8 mouse cellular contexts compared by ENCODE assay signal in genomic region chr7:45062239-45062835, GRCm38 (mm10). TPM values are rescaled to one million over a fixed set of nuclear protein-coding genes. Genes with fewer than 3 reads are reported as not detected.
DNase-seq lines count a peak whose midpoint lies in the region; ATAC-seq and TF ChIP-seq lines count a peak whose summit lies in the region.

Gene Nosip, plus strand, starts transcription at chr7:45062429.
Gene Prrg2, minus strand, starts transcription at chr7:45062677.

- DNase-seq in ES-E14 (ENCODE audit: low read depth, low spot score) = peak; percentile 98
- DNase-seq in cerebellum, adult 11-12 months = peak; percentile 94
- peak; percentile 87 for DNase-seq in heart, postnatal 25 days (ENCODE audit: low spot score)
- DNase-seq in layer of hippocampus, adult 18-20 months (ENCODE audit: low spot score in 2 of 2) = peak; percentile 91 to 97
- DNase-seq in lung, adult 2 months = peak; percentile 89
- DNase-seq in thymus, adult 18-20 months = peak; percentile 87 to 94

- no peaks in the 10 kb centered on the region for H3K36me3 ChIP-seq in ES-E14 (ENCODE audit: control insufficient read depth, insufficient read depth, low read length, poor library complexity, severe bottlenecking)
- H3K36me3 ChIP-seq in forebrain, embryonic 15.5 days = no peaks in the 10 kb centered on the region

- H3K4me2 ChIP-seq in forebrain, embryonic 15.5 days (replicated peaks) = peak within 1 kb of the TSS; percentile 56

- peak within 1 kb of the TSS; percentile 80; the same call in 1 of the 2 replicates for H3K27ac ChIP-seq in ES-E14 (ENCODE audit: insufficient read depth, low read depth, low read length, poor library complexity, severe bottlenecking)
- H3K27ac ChIP-seq in forebrain, embryonic 15.5 days (replicated peaks) = peak within 1 kb of the TSS; percentile 96

- TF ChIP-seq CTCF in lung, adult 2 months (IDR thresholded peaks at IDR 0.05; ENCODE audit: insufficient read depth, low read length) = no peak

- peak within 1 kb of the TSS; percentile 88 for H3K9ac ChIP-seq in ES-E14 (ENCODE audit: insufficient read depth, low read depth, low read length, poor library complexity, severe bottlenecking)
- H3K9ac ChIP-seq in forebrain, embryonic 15.5 days (replicated peaks) = peak within 1 kb of the TSS; percentile 66

- no peaks in the 10 kb centered on the region for H3K27me3 ChIP-seq in forebrain, embryonic 15.5 days

- peak within 1 kb of the TSS; percentile 94 to 100 for H3K4me3 ChIP-seq in ES-E14 (ENCODE audit: insufficient read depth in 1 of 2, low read depth in 1 of 2, low read length in 2 of 2, poor library complexity in 1 of 2, severe bottlenecking in 1 of 2)
- H3K4me3 ChIP-seq in forebrain, embryonic 15.5 days = peak within 1 kb of the TSS; percentile 95
- peak within 1 kb of the TSS; percentile 99 for H3K4me3 ChIP-seq in lung, adult 2 months (replicated peaks; ENCODE audit: extremely low read depth, low read depth, low read length)

- no peaks in the 10 kb centered on the region for H3K9me3 ChIP-seq in ES-E14 (ENCODE audit: control insufficient read depth, insufficient read depth, low read depth, low read length)
- H3K9me3 ChIP-seq in forebrain, embryonic 15.5 days = no peaks in the 10 kb centered on the region

- WGBS in forebrain, embryonic 15.5 days = under 1% methylated on average over 31 of the region's 31 CpGs
- under 1% methylated on average over 31 of the region's 31 CpGs for WGBS in lung, adult 2 months

- in situ Hi-C loops in ES-E14 (cut with MboI; ENCODE audit: low sequenced_read_pairs in 2 of 2, unreplicated experiment in 2 of 2) = no loop called here

- ATAC-seq in forebrain, embryonic 15.5 days (replicated peaks) = peak; percentile 89
- peak; percentile 94 for ATAC-seq in neutrophil, adult 5-6 weeks (ENCODE audit: extremely low read depth, insufficient number of reproducible peaks, low FRiP score, poor library complexity, severe bottlenecking)

- H3K4me1 ChIP-seq in ES-E14 (ENCODE audit: control insufficient read depth in 2 of 2, insufficient read depth in 2 of 2, low read length in 2 of 2, poor library complexity in 1 of 2) = peaks cover 0 to 23% of the 10 kb centered on the region in 2 experiments; a peak in 3 of 4 replicates
- peaks cover 34% of the 10 kb centered on the region for H3K4me1 ChIP-seq in forebrain, embryonic 15.5 days
- H3K4me1 ChIP-seq in lung, adult 2 months (ENCODE audit: control insufficient read depth, insufficient read depth, low read length) = peaks cover 7% of the 10 kb centered on the region

- intact Hi-C loops in heart, postnatal 25 days (cut with DNase I) = no loop called here

- peak; percentile 87; the same call in 1 of the 2 replicates for TF ChIP-seq POLR2A in lung, adult 2 months (IDR thresholded peaks at IDR 0.05; ENCODE audit: borderline replicate concordance, extremely low read depth, low read depth, low read length)

TF ChIP-seq in ES-E14, 5 proteins besides CTCF, POLR2A, EP300 and RAD21:
- TF ChIP-seq MAFK (IDR thresholded peaks at IDR 0.05; ENCODE audit: insufficient read depth, low read depth, low read length) (no peak), HCFC1 (IDR thresholded peaks at IDR 0.05; ENCODE audit: borderline replicate concordance, insufficient read depth, low read length) (peak; percentile 91)

RNA-seq across cellular contexts. Expression of gene Nosip, which starts in this region (rescaled TPM):
- 94.2 and 106 TPM in 2 replicates for total RNA-seq in ES-E14 (2012; rRNA removed)
- 62.4 and 63.9 TPM in 2 replicates for polyA plus RNA-seq in forebrain, embryonic 15.5 days (2015; fragmentation: Nextera tagmentation; extraction: Ambion mirVana)
- total RNA-seq in heart, postnatal 25 days (2021) = 10 to 100 TPM; 25.7 to 27.8 TPM
- total RNA-seq in layer of hippocampus, adult 18-20 months (2021) = 10 to 100 TPM; 50.8 to 57.6 TPM
- 86.5 and 102 TPM in 2 replicates for polyA plus RNA-seq in lung, adult 2 months (2012; rRNA removed)
- total RNA-seq in neutrophil, adult 5-6 weeks (2017) = 50.7 and 51.0 TPM in 2 replicates

RNA-seq across cellular contexts. Expression of gene Prrg2, which starts in this region (rescaled TPM):
- 9.8 and 11.4 TPM in 2 replicates for total RNA-seq in ES-E14 (2012; rRNA removed)
- polyA plus RNA-seq in forebrain, embryonic 15.5 days (2015; fragmentation: Nextera tagmentation; extraction: Ambion mirVana) = 12.6 and 15.3 TPM in 2 replicates
- 1 to 10 TPM; 6.8 to 7.1 TPM for total RNA-seq in heart, postnatal 25 days (2021)
- 1 to 10 TPM; 5.9 TPM for total RNA-seq in layer of hippocampus, adult 18-20 months (2021)
- 82.5 and 90.6 TPM in 2 replicates for polyA plus RNA-seq in lung, adult 2 months (2012; rRNA removed)
- total RNA-seq in neutrophil, adult 5-6 weeks (2017) = 19.8 and 21.8 TPM in 2 replicates

Comparison
In these comparisons a context has a peak if more than half of its experiments do, and no peak if none do; other contexts are left out.
1. Peak in every context shown above with its lines: DNase-seq, ATAC-seq, H3K4me3 ChIP-seq and H3K27ac ChIP-seq.